Mouse (Mus musculus): Measurements from ENCODE around the gene Ncoa1. TPM values are rescaled to one million over a fixed set of nuclear protein-coding genes. Genes with fewer than 3 reads are reported as not detected.
"Not testable (repeated sequence)": the region's sequence is repeated elsewhere in the genome, so short reads cannot be mapped to it uniquely, and the experiment has no call there.

Ncoa1 gene
- total RNA-seq, 2 experiments from 2014 or later: 23.0 to 23.5 TPM

- DNase-seq: no peak
- intact Hi-C loops (cut with DNase I; ENCODE audit: low total_unique reads): loop anchor here (10.0 kb wide), 1 partner anchor 67 kb away; no protein-coding TSS in a partner anchor
These were observed 1.2 kb upstream of the Ncoa1 start for GRCm38 (mm10) chr12:4477941-4478795.

DNA sequence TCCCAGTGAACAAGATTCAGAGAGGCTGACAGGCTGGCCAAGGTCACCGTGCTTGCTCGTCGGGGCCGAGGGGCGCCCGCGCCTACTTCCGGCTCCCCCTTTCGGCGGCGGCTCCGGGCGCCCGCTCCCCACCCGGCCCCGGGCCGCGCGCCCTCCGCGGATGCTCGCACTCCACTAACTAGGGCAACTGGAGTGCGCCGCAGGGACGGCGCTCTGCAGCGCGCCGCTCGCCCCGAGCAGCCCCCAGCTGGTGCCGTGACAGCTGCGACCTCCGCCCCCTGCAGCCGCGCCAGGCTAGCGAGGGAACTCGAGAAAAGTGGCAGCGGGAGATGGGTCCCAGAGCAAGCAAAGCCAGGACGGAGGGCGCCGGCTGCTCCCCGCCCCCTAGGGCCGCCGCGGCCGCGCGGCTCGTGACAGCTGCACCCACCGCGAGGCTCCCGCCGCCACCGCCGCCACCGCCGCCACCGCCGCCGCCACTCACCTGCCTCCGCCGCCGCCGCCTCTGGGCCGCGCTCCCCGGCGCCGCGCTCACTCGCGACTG, 621 bp downstream of the Ncoa1 start:
- intact Hi-C loops (cut with DNase I; ENCODE audit: low total_unique reads): loop anchor here (10.0 kb wide), 1 partner anchor 68 kb away; no protein-coding TSS in a partner anchor
- peak; percentile 64 for DNase-seq

GRCm38 (mm10) chr12:4475251-4475993, 1.6 kb downstream of the Ncoa1 start:
- intact Hi-C loops (cut with DNase I; ENCODE audit: low total_unique reads): loop anchor here (10.0 kb wide), 1 partner anchor 69 kb away; no protein-coding TSS in a partner anchor
- DNase-seq: no peak

- intact Hi-C loops (cut with DNase I; ENCODE audit: low total_unique reads): no loop called here
- DNase-seq: no peak
These were observed 7.9 kb downstream of the Ncoa1 start for GRCm38 (mm10) chr12:4469115-4469514.

DNA sequence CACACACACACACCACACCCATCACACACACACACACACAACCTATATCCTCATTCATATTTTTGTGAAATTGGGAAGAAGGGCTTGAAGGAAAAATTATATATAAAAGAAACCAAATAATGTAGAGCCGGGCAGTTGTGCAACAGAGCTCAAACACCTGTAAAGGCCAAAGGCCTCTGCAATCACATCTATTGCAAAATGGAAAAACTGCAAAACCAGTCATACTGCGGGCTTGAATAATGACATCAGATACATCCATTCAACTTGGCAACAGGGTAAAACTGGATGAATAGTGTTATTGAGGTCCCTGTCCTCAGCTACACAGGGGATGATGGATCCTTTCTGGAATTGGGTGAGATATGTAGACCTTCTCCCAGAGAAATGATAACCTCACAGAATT, 13.3 kb downstream of the Ncoa1 start:
- intact Hi-C loops (cut with DNase I; ENCODE audit: low total_unique reads): no loop called here
- DNase-seq: no peak

DNA sequence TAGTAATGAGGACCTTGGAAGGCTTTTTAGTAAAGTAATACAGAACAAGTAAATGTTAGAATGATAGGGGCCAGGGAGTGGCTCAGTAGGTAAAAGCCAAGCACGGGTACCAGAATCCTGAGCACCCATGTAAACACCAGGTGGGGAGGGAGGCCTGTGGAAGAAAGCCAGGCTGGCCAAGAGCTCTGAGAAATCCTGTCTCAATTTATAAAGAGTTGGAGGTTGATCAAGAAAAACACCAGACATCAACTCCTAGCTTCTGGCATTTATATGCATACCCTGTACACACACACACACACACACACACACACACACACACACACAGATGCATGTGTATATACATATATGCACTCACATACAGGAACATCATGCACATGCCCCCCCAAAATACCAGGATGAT, 14.6 kb downstream of the Ncoa1 start:
- DNase-seq: no peak
- intact Hi-C loops (cut with DNase I; ENCODE audit: low total_unique reads): no loop called here

- DNase-seq: no peak
- intact Hi-C loops (cut with DNase I; ENCODE audit: low total_unique reads): no loop called here
These were observed 16.0 kb downstream of the Ncoa1 start for GRCm38 (mm10) chr12:4460990-4461389.

- intact Hi-C loops (cut with DNase I; ENCODE audit: low total_unique reads): no loop called here
- no peak for DNase-seq
These were observed 21.9 kb downstream of the Ncoa1 start for GRCm38 (mm10) chr12:4454956-4455565.

- no peak for DNase-seq
- intact Hi-C loops (cut with DNase I; ENCODE audit: low total_unique reads): no loop called here
These were observed 22.7 kb downstream of the Ncoa1 start for GRCm38 (mm10) chr12:4454248-4454647.

DNA sequence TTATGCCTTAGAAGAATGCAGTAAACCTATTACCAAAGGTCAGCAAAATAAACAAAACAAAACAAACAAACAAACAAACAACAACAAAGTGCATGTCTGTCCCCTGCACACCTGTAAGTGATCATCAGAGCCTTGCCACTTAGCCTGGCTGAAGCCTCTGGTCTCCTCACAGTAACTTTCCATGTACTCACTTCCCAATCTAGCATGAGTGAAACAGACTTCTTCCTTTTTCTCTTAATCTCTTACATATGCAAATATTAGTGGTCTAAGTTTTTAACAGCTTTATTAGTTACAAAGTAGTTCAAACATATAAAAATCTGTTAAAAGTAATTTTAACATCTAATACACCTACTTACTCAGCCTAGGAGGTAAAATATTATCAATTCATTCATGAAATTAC, 24.7 kb downstream of the Ncoa1 start:
- intact Hi-C loops (cut with DNase I; ENCODE audit: low total_unique reads): no loop called here

DNA sequence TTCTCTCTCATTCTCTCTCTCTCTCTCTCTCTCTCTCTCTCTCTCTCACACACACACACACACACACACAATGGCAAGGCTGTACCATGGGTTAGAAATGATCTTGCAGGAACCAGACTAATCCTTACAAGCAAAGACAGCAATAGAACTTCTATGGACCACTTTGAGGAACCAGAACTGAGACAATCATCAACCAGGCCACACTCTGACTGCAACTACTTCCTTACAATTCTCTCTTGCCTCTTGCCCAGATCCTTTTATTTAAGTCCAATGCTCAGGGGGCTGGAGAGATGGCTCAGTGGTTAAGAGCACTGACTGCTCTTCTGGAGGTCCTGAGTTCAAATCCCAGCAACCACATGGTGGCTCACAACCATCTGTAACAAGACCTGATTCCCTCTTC, 26.5 kb downstream of the Ncoa1 start:
- intact Hi-C loops (cut with DNase I; ENCODE audit: low total_unique reads): not testable (repeated sequence)

More for the DNA sequence above, 24.7 kb downstream of the Ncoa1 start:
- no peak for DNase-seq

GRCm38 (mm10) chr12:4448076-4448589, 28.8 kb downstream of the Ncoa1 start:
- no peak for DNase-seq
- intact Hi-C loops (cut with DNase I; ENCODE audit: low total_unique reads): no loop called here

More for the DNA sequence above, 26.5 kb downstream of the Ncoa1 start:
- DNase-seq: not testable (repeated sequence)

DNA sequence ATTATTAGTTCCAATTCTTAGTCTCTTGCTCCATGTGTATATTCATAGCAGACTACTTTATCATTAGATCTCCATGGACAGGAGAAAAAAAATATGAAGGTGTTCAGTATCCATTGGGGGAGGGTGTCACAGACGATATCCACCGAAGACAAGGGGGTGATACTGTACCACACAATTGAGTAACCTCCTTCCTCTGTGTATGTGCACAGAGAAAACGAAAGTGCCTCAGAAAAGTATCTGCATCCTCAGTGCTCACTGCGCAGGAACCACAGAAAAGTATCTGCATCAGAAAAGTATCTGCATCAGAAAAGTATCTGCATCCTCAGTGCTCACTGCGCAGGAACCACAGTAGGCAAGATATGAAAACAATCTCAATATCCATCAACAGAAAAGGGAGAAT, 32.0 kb downstream of the Ncoa1 start:
- no peak for DNase-seq
- intact Hi-C loops (cut with DNase I; ENCODE audit: low total_unique reads): no loop called here

DNA sequence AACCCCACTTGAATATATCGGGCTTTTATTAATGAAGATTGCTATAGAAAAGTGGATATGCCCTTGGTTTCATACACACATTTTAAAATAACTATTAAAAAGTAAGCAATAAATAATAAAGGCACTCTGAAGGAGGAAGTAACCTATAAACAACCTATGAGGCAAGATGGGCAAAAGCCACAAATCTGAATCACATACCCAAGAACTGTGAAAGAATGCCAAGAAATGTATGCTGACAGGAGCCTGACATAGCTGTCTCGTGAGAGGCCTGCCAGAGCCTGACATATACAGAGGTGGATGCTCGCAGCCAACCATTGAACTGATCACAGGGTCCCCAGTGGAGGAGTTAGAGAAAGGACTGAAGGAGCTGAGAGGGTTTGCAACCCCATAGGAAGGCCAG, 35.5 kb downstream of the Ncoa1 start:
- DNase-seq: no peak

DNA sequence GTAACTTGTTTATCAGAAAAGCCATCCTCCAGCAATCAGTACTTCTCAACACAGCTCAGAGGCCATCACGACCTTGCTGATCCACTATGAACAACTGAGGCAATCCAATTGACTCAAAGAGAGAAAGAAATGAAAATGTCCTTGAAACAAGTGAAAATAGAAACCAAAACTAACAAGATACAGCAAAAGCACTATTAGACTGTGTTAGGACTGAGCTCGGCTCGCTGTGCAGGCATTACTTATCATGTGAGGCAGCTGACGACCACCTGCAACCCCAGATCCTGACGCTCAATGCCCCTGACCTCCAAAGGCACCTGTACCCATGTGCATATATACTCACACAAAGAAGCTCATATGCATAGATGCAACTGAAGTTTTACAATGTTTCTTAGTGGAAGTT, 40.8 kb downstream of the Ncoa1 start:
- DNase-seq: no peak
- intact Hi-C loops (cut with DNase I; ENCODE audit: low total_unique reads): no loop called here

More for the DNA sequence above, 35.5 kb downstream of the Ncoa1 start:
- intact Hi-C loops (cut with DNase I; ENCODE audit: low total_unique reads): no loop called here

GRCm38 (mm10) chr12:4433549-4433948, 43.4 kb downstream of the Ncoa1 start:
- intact Hi-C loops (cut with DNase I; ENCODE audit: low total_unique reads): no loop called here
- no peak for DNase-seq

DNA sequence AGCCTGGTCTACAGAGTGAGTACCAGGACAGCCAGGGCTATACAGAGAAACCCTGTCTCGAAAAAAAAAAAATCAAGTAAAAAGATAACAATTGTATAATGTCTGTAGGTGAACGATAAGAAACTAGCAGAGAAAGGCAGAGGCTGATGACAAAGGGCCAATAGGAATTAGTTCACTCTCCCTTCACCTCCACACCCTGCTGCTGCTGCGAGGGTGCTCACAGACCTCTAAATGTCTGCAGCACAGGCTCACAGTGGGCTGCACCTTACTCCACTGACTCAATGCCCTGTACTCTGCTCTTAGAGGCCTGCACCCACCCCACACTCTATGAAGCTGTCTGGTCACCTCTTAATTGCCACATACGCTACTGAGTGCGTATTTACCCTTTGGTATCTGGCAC, 45.0 kb downstream of the Ncoa1 start:
- intact Hi-C loops (cut with DNase I; ENCODE audit: low total_unique reads): no loop called here

DNA sequence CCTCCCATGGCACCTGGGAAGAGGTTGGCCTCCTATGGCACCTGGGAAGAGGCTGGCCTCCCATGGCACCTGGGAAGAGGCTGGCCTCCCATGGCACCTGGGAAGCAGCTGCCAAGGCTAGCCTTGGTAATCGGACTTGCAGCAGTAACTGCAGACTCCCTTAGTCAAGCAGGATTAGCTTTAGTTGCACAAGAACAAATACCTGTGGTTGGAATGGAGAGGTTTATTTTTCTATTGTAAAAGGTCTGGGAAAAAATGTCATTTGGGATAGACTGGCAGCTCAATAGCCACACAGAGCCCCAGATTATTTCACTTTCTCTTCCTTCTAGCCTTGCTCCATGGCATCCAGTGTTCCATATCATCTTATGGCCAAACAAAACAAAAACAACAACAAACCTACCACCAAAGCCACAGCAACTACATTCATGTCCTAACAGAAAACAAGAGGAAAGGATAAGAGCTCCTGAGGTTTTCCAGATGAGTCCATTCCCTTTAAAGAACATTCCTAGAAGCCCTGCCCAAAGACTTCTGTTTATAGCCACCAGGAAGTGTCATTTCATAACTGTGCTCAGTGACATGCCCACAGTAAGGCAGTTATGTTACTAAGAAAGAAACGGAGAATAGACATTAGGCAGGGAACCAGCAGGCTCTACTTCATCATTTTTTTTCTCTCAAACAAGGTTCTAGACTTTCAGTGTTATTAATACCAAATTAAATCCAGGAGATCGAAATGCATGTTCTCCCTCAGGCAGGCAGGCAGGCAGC, 46.7 kb downstream of the Ncoa1 start:
- intact Hi-C loops (cut with DNase I; ENCODE audit: low total_unique reads): no loop called here
- DNase-seq: no peak

More for the DNA sequence above, 45.0 kb downstream of the Ncoa1 start:
- no peak for DNase-seq

GRCm38 (mm10) chr12:4418824-4419223, 58.2 kb downstream of the Ncoa1 start:
- DNase-seq: no peak
- intact Hi-C loops (cut with DNase I; ENCODE audit: low total_unique reads): no loop called here
